Mouse (Mus musculus): ENCODE measurements around the gene Dpp6. TPM values are rescaled to one million over a fixed set of nuclear protein-coding genes. Genes with fewer than 3 reads are reported as not detected.
"Not testable (repeated sequence)": the region's sequence is repeated elsewhere in the genome, so short reads cannot be mapped to it uniquely, and the experiment has no call there.

The Dpp6 gene
- polyA plus RNA-seq, 1 experiment from 2014 or later = 0.86 TPM

DNA sequence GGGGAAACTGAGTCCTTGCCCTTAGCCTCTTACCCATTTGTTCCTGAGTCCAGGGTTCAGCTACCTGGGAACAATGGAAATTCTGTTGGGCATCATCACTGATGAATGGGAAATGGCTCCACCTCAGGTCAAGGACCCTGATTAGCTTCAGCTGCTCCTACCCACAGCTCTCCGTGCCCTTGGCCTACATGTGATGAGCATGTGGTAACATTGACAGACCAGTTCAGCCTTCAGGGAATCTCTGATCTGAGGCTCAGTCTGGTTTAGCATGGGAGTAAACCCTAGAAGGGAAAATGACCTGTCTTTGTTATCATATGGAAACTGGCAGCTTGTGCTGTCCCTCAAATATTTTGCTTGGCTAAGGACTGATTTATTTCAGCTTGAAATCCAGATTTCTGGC lies 640.7 kb downstream of the Dpp6 start:
- H3K9ac ChIP-seq (ENCODE audit: low read depth, low read length) = no peak overlapping the region

GRCm38 (mm10) chr5:27474964-27475465 lies 658.0 kb downstream of the Dpp6 start:
- Histone ChIP-seq H3K9ac (ENCODE audit: low read depth, low read length) (no peak overlapping the region), H3K9me3 (replicated peaks; ENCODE audit: control insufficient read depth, low read length) (no peaks in the 10 kb centered on the region), H3K36me3 (ENCODE audit: control insufficient read depth, insufficient read depth, low read length) (no peaks in the 10 kb centered on the region), H3K27ac (ENCODE audit: low read depth, low read length) (no peak overlapping the region), H3K4me3 (ENCODE audit: low read depth, low read length) (no peak overlapping the region), H3K4me1 (ENCODE audit: control insufficient read depth, insufficient read depth, low read length) (no peaks in the 10 kb centered on the region), H3K4me2 (no peak overlapping the region), H3K27me3 (ENCODE audit: control insufficient read depth, insufficient read depth, low read length) (no peaks in the 10 kb centered on the region)
- WGBS (ENCODE audit: insufficient replicate concordance) = 66% methylated on average over 4 of the region's 4 CpGs
- ATAC-seq (replicated peaks; ENCODE audit: insufficient number of reproducible peaks, low FRiP score, low TSS enrichment) = no peak

More for the DNA sequence above, 640.7 kb downstream of the Dpp6 start:
- Histone ChIP-seq H3K4me2 (no peak overlapping the region), H3K4me3 (ENCODE audit: low read depth, low read length) (no peak overlapping the region), H3K4me1 (ENCODE audit: control insufficient read depth, insufficient read depth, low read length) (no peaks in the 10 kb centered on the region), H3K27me3 (ENCODE audit: control insufficient read depth, insufficient read depth, low read length) (no peaks in the 10 kb centered on the region), H3K27ac (ENCODE audit: low read depth, low read length) (no peak overlapping the region), H3K9me3 (replicated peaks; ENCODE audit: control insufficient read depth, low read length) (no peaks in the 10 kb centered on the region), H3K36me3 (ENCODE audit: control insufficient read depth, insufficient read depth, low read length) (no peaks in the 10 kb centered on the region)
- 53% methylated on average over 1 of the region's 1 CpGs for WGBS (ENCODE audit: insufficient replicate concordance)
- no peak for ATAC-seq (replicated peaks; ENCODE audit: insufficient number of reproducible peaks, low FRiP score, low TSS enrichment)

- Histone ChIP-seq H3K27ac (ENCODE audit: low read depth, low read length) (no peak overlapping the region), H3K4me1 (ENCODE audit: control insufficient read depth, insufficient read depth, low read length) (no peaks in the 10 kb centered on the region), H3K4me3 (ENCODE audit: low read depth, low read length) (no peak overlapping the region), H3K27me3 (ENCODE audit: control insufficient read depth, insufficient read depth, low read length) (no peaks in the 10 kb centered on the region), H3K4me2 (no peak overlapping the region), H3K9me3 (replicated peaks; ENCODE audit: control insufficient read depth, low read length) (no peaks in the 10 kb centered on the region), H3K9ac (ENCODE audit: low read depth, low read length) (no peak overlapping the region), H3K36me3 (ENCODE audit: control insufficient read depth, insufficient read depth, low read length) (no peaks in the 10 kb centered on the region)
- no peak for ATAC-seq (replicated peaks; ENCODE audit: insufficient number of reproducible peaks, low FRiP score, low TSS enrichment)
- 72% methylated on average over 2 of the region's 2 CpGs for WGBS (ENCODE audit: insufficient replicate concordance)
These were observed 664.7 kb downstream of the Dpp6 start for GRCm38 (mm10) chr5:27481706-27482105.

- WGBS (ENCODE audit: insufficient replicate concordance) = 43% methylated on average over 1 of the region's 1 CpGs
- Histone ChIP-seq H3K4me2 (no peak overlapping the region), H3K9me3 (replicated peaks; ENCODE audit: control insufficient read depth, low read length) (no peaks in the 10 kb centered on the region), H3K27ac (ENCODE audit: low read depth, low read length) (no peak overlapping the region), H3K9ac (ENCODE audit: low read depth, low read length) (no peak overlapping the region), H3K36me3 (ENCODE audit: control insufficient read depth, insufficient read depth, low read length) (no peaks in the 10 kb centered on the region), H3K4me3 (ENCODE audit: low read depth, low read length) (no peak overlapping the region), H3K27me3 (ENCODE audit: control insufficient read depth, insufficient read depth, low read length) (no peaks in the 10 kb centered on the region), H3K4me1 (ENCODE audit: control insufficient read depth, insufficient read depth, low read length) (no peaks in the 10 kb centered on the region)
- ATAC-seq (replicated peaks; ENCODE audit: insufficient number of reproducible peaks, low FRiP score, low TSS enrichment) = no peak
These were observed 669.1 kb downstream of the Dpp6 start for GRCm38 (mm10) chr5:27486138-27486537.

DNA sequence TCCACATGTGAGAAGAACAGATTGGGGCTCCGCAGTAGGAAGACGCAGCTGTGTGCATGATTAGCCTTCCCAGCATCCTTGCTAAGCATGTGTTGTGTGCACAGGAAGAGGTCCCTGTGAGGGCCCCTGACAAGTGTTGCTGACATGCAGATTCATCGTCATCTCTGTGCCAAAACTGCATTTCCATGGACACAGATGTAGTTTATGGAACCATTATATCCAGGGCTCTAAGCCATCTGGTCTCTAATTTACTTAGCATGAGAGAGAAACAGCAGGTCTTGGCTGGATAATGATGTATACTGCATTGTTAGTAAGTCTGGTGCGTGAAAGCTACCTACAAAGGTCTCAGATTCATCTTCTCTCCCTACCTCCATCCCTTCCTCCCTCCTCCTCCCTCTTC lies 673.9 kb downstream of the Dpp6 start:
- H3K4me1 ChIP-seq (ENCODE audit: control insufficient read depth, insufficient read depth, low read length) = no peaks in the 10 kb centered on the region
- H3K4me3 ChIP-seq (ENCODE audit: low read depth, low read length) = no peak overlapping the region
- ATAC-seq (replicated peaks; ENCODE audit: insufficient number of reproducible peaks, low FRiP score, low TSS enrichment) = no peak
- H3K9me3 ChIP-seq (replicated peaks; ENCODE audit: control insufficient read depth, low read length) = no peaks in the 10 kb centered on the region
- H3K27me3 ChIP-seq (ENCODE audit: control insufficient read depth, insufficient read depth, low read length) = no peaks in the 10 kb centered on the region
- 80% methylated on average over 4 of the region's 4 CpGs for WGBS (ENCODE audit: insufficient replicate concordance)
- no peak overlapping the region for H3K27ac ChIP-seq (ENCODE audit: low read depth, low read length)
- no peaks in the 10 kb centered on the region for H3K36me3 ChIP-seq (ENCODE audit: control insufficient read depth, insufficient read depth, low read length)
- no peak overlapping the region for H3K4me2 ChIP-seq
- H3K9ac ChIP-seq (ENCODE audit: low read depth, low read length) = no peak overlapping the region

DNA sequence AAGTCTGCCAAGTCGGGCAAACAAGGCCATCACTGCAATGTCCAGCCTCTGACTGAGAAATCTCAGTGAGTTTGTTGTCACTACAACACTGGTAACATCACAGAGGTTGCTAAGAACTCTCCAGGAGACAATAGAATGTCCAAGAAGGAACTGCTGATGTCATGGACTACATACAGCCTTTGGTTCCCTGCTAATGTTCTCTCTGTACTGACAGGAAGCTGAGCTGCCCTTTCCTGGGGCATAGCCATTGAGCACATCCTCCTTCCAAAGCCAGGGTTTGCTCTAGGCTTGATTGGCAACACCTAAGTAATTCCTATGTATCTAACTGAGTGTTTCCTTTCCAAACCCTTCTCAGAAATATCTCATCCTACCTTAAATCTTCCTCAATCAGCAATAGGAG lies 684.3 kb downstream of the Dpp6 start, which contains the start of gene Speer4b:
Gene Speer4b (minus strand): TSS at position 101 of the 400 bp plus-strand sequence.
- not testable (repeated sequence) for H3K9me3 ChIP-seq (replicated peaks; ENCODE audit: control insufficient read depth, low read length); H3K4me2 ChIP-seq; H3K4me1 ChIP-seq (ENCODE audit: control insufficient read depth, insufficient read depth, low read length); H3K27me3 ChIP-seq (ENCODE audit: control insufficient read depth, insufficient read depth, low read length); H3K4me3 ChIP-seq (ENCODE audit: low read depth, low read length); ATAC-seq (replicated peaks; ENCODE audit: insufficient number of reproducible peaks, low FRiP score, low TSS enrichment); H3K9ac ChIP-seq (ENCODE audit: low read depth, low read length); H3K36me3 ChIP-seq (ENCODE audit: control insufficient read depth, insufficient read depth, low read length); H3K27ac ChIP-seq (ENCODE audit: low read depth, low read length)
- WGBS (ENCODE audit: insufficient replicate concordance) = 47% methylated on average over 1 of the region's 1 CpGs

DNA sequence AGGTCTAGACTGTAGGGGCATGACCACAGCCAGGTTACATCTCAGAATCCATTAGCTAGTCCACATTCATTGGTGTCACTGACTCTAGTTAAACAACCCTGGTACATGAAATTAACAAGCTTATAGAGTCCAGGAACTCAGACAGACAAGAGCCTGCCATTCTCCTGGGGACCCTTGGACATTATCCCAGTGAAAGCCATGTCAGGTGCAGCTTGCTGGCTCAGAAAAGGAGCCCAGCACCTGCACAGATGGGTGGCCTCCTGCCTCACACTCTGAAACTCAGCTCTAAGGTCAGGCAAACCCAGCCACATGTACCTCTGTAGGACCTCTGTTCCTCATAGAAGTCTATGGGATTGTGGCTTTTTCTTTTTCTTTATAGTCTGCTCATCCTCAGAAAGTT lies 701.7 kb downstream of the Dpp6 start:
- Histone ChIP-seq H3K9ac (ENCODE audit: low read depth, low read length) (no peak overlapping the region), H3K36me3 (ENCODE audit: control insufficient read depth, insufficient read depth, low read length) (no peaks in the 10 kb centered on the region), H3K9me3 (replicated peaks; ENCODE audit: control insufficient read depth, low read length) (no peaks in the 10 kb centered on the region), H3K4me1 (ENCODE audit: control insufficient read depth, insufficient read depth, low read length) (no peaks in the 10 kb centered on the region), H3K27ac (ENCODE audit: low read depth, low read length) (no peak overlapping the region), H3K4me3 (ENCODE audit: low read depth, low read length) (no peak overlapping the region), H3K27me3 (ENCODE audit: control insufficient read depth, insufficient read depth, low read length) (no peaks in the 10 kb centered on the region), H3K4me2 (no peak overlapping the region)
- ATAC-seq (replicated peaks; ENCODE audit: insufficient number of reproducible peaks, low FRiP score, low TSS enrichment) = no peak

DNA sequence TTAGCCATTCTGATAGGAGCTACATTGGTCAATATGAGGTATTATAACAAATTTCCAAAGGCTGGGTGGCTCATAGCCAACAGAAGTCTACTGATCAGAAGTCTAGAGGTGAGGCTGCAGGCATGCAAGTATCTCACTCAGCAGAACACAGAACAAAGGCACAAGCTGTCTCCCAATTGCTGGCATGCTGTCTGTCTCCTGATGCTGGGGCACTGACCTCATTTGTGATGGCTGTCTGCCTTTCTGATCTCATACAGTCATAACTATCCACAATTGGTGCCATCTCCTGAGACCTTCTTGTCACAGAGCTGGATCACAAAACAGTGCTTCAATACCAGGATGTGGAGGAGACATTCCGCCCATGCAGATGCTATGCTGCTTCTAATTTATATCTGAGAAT lies 709.9 kb downstream of the Dpp6 start:
- no peak overlapping the region for H3K27ac ChIP-seq (ENCODE audit: low read depth, low read length)

DNA sequence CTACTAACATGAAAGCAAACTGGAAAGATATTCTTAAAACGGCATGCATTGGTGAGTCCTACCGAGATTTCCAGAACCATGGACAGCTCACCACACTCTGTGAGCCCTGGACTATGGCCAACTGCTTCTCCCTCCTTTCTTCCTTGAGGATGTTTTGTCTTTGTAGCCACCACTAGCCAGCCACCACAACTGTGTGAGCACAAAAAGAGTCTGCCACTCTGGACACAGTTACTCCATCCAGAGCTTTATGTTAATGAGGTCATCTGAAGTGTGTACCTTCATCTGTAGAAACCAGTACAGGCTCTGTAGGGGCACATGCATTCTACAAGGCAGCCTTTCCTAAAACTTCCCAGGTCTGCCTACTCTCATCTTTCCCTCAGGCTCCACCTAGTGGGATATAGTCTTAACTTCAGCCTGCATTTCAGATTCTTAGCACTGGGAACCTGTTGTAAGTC lies 727.8 kb downstream of the Dpp6 start:
- Histone ChIP-seq H3K27ac (ENCODE audit: low read depth, low read length) (no peak overlapping the region), H3K4me2 (no peak overlapping the region), H3K9ac (ENCODE audit: low read depth, low read length) (no peak overlapping the region), H3K4me3 (ENCODE audit: low read depth, low read length) (no peak overlapping the region), H3K9me3 (replicated peaks; ENCODE audit: control insufficient read depth, low read length) (no peaks in the 10 kb centered on the region), H3K36me3 (ENCODE audit: control insufficient read depth, insufficient read depth, low read length) (no peaks in the 10 kb centered on the region), H3K4me1 (ENCODE audit: control insufficient read depth, insufficient read depth, low read length) (no peaks in the 10 kb centered on the region), H3K27me3 (ENCODE audit: control insufficient read depth, insufficient read depth, low read length) (no peaks in the 10 kb centered on the region)
- 11% methylated on average over 2 of the region's 2 CpGs for WGBS (ENCODE audit: insufficient replicate concordance)
- ATAC-seq (replicated peaks; ENCODE audit: insufficient number of reproducible peaks, low FRiP score, low TSS enrichment) = 0 out of 2 replicates have a peak, but pooled peaks have one; percentile 26

More for the DNA sequence above, 709.9 kb downstream of the Dpp6 start:
- no peaks in the 10 kb centered on the region for H3K36me3 ChIP-seq (ENCODE audit: control insufficient read depth, insufficient read depth, low read length)
- no peak overlapping the region for H3K4me3 ChIP-seq (ENCODE audit: low read depth, low read length)
- H3K27me3 ChIP-seq (ENCODE audit: control insufficient read depth, insufficient read depth, low read length) = no peaks in the 10 kb centered on the region
- H3K4me2 ChIP-seq = no peak overlapping the region
- H3K9ac ChIP-seq (ENCODE audit: low read depth, low read length) = no peak overlapping the region
- H3K9me3 ChIP-seq (replicated peaks; ENCODE audit: control insufficient read depth, low read length) = no peaks in the 10 kb centered on the region
- H3K4me1 ChIP-seq (ENCODE audit: control insufficient read depth, insufficient read depth, low read length) = no peaks in the 10 kb centered on the region
- no peak for ATAC-seq (replicated peaks; ENCODE audit: insufficient number of reproducible peaks, low FRiP score, low TSS enrichment)
- WGBS (ENCODE audit: insufficient replicate concordance) = 52% methylated on average over 1 of the region's 1 CpGs

Measured in heart, embryonic 11.5 days (tissue).